16 mouse cellular contexts compared by ENCODE assay signal in the genomic region with DNA sequence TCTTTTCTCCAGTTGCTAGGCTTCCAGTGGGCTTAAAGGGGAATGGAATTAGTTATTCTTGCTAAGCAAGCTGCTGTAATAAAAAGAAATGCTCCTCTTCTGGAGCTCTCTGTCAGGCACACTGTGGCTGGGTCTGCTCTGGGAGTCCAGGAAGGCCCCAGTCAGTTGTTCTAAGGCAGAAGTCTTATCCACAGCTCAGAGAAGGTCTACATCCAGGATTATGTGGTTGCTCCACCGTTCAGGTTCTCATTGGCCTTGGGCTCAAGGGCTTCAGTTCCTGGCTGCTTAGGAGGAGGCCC. TPM values are rescaled to one million over a fixed set of nuclear protein-coding genes. Genes with fewer than 3 reads are reported as not detected.
DNase-seq lines count a peak whose midpoint lies in the region; ATAC-seq and TF ChIP-seq lines count a peak whose summit lies in the region.
"Had no signal": no experiment of that assay in that cellular context is flagged by ENCODE, and none has a peak within 500 bp of the region (broad histone marks: within the 10 kb centered on the region; RNA-seq: fewer than 3 reads in every experiment).

No protein-coding gene starts in this region.

- no peaks in the 10 kb centered on the region for H3K9me3 ChIP-seq in forebrain, embryonic 12.5 days
- H3K9me3 ChIP-seq in forebrain, embryonic 13.5 days (replicated peaks): no peaks in the 10 kb centered on the region
- no peaks in the 10 kb centered on the region for H3K9me3 ChIP-seq in kidney, postnatal 0 days (replicated peaks; ENCODE audit: low read length)
- no peaks in the 10 kb centered on the region for H3K9me3 ChIP-seq in midbrain, embryonic 12.5 days
- H3K9me3 ChIP-seq in stomach, postnatal 0 days (ENCODE audit: control insufficient read depth, low read length): no peaks in the 10 kb centered on the region
- H3K9me3 ChIP-seq: limb, embryonic 10.5 days; neural tube, embryonic 13.5 days had no signal

- 88% methylated on average over 1 of the region's 1 CpGs for WGBS in forebrain, embryonic 12.5 days
- WGBS in forebrain, embryonic 13.5 days: 75% methylated on average over 1 of the region's 1 CpGs
- WGBS in kidney, postnatal 0 days: 72% methylated on average over 1 of the region's 1 CpGs
- WGBS in midbrain, embryonic 12.5 days: 44% methylated on average over 1 of the region's 1 CpGs
- 74% methylated on average over 1 of the region's 1 CpGs for WGBS in stomach, postnatal 0 days

- TF ChIP-seq EP300 in stomach, postnatal 0 days (optimal IDR thresholded peaks at IDR 0.05): no peak

- no peak for TF ChIP-seq CTCF in kidney, postnatal 0 days (IDR thresholded peaks at IDR 0.05; ENCODE audit: low read depth)
- TF ChIP-seq CTCF in stomach, postnatal 0 days (IDR thresholded peaks at IDR 0.05; ENCODE audit: low read depth): no peak

- H3K27ac ChIP-seq in forebrain, embryonic 12.5 days: 0 out of 2 replicates have a peak overlapping the region, but pooled peaks have one; percentile 3
- no peak overlapping the region for H3K27ac ChIP-seq in forebrain, embryonic 13.5 days
- H3K27ac ChIP-seq in kidney, postnatal 0 days: 0 out of 2 replicates have a peak overlapping the region, but pooled peaks have one; percentile 31
- H3K27ac ChIP-seq in midbrain, embryonic 12.5 days (replicated peaks): peak overlapping the region; percentile 66
- H3K27ac ChIP-seq in stomach, postnatal 0 days (replicated peaks): peak overlapping the region; percentile 76
- H3K27ac ChIP-seq: limb, embryonic 10.5 days; liver, embryonic 14.5 days had no signal

- no peak overlapping the region for H3K9ac ChIP-seq in forebrain, embryonic 12.5 days
- no peak overlapping the region for H3K9ac ChIP-seq in forebrain, embryonic 13.5 days
- no peak overlapping the region for H3K9ac ChIP-seq in kidney, postnatal 0 days (ENCODE audit: low read depth, low read length)
- H3K9ac ChIP-seq in midbrain, embryonic 12.5 days (replicated peaks): no peak overlapping the region
- no peak overlapping the region for H3K9ac ChIP-seq in stomach, postnatal 0 days (ENCODE audit: low read length)
- H3K9ac ChIP-seq: liver, embryonic 14.5 days; neural tube, embryonic 13.5 days had no signal

- no peaks in the 10 kb centered on the region for H3K27me3 ChIP-seq in forebrain, embryonic 12.5 days
- H3K27me3 ChIP-seq in forebrain, embryonic 13.5 days: no peaks in the 10 kb centered on the region
- H3K27me3 ChIP-seq in kidney, postnatal 0 days (ENCODE audit: insufficient read depth, low read length): no peaks in the 10 kb centered on the region
- H3K27me3 ChIP-seq in midbrain, embryonic 12.5 days: peaks cover 5% of the 10 kb centered on the region
- H3K27me3 ChIP-seq in stomach, postnatal 0 days (ENCODE audit: control insufficient read depth, insufficient read depth, low read length): no peaks in the 10 kb centered on the region
- H3K27me3 ChIP-seq: CH12.LX; neural tube, embryonic 13.5 days had no signal

- no peaks in the 10 kb centered on the region for H3K36me3 ChIP-seq in forebrain, embryonic 12.5 days (replicated peaks)
- H3K36me3 ChIP-seq in forebrain, embryonic 13.5 days (ENCODE audit: poor library complexity, severe bottlenecking): no peaks in the 10 kb centered on the region
- H3K36me3 ChIP-seq in kidney, postnatal 0 days (ENCODE audit: insufficient read depth, low read length): no peaks in the 10 kb centered on the region
- no peaks in the 10 kb centered on the region for H3K36me3 ChIP-seq in midbrain, embryonic 12.5 days
- H3K36me3 ChIP-seq in stomach, postnatal 0 days (ENCODE audit: control insufficient read depth, insufficient read depth, low read length): no peaks in the 10 kb centered on the region
- H3K36me3 ChIP-seq: limb, embryonic 10.5 days; neural tube, embryonic 13.5 days had no signal

- peaks cover 33% of the 10 kb centered on the region for H3K4me1 ChIP-seq in forebrain, embryonic 12.5 days
- H3K4me1 ChIP-seq in forebrain, embryonic 13.5 days: peaks cover 46% of the 10 kb centered on the region
- peaks cover 5% of the 10 kb centered on the region; the same call in 1 of the 2 replicates for H3K4me1 ChIP-seq in kidney, postnatal 0 days (replicated peaks; ENCODE audit: insufficient read depth, low read length)
- peaks cover 23% of the 10 kb centered on the region for H3K4me1 ChIP-seq in midbrain, embryonic 12.5 days
- peaks cover 9% of the 10 kb centered on the region; the same call in 1 of the 2 replicates for H3K4me1 ChIP-seq in stomach, postnatal 0 days (replicated peaks; ENCODE audit: control insufficient read depth, insufficient read depth)

- H3K4me3 ChIP-seq in forebrain, embryonic 12.5 days (replicated peaks): no peak overlapping the region
- no peak overlapping the region for H3K4me3 ChIP-seq in forebrain, embryonic 13.5 days
- no peak overlapping the region for H3K4me3 ChIP-seq in kidney, postnatal 0 days (replicated peaks; ENCODE audit: low read depth, low read length)
- H3K4me3 ChIP-seq in midbrain, embryonic 12.5 days: no peak overlapping the region
- H3K4me3 ChIP-seq in stomach, postnatal 0 days (ENCODE audit: low read depth, low read length): no peak overlapping the region
- H3K4me3 ChIP-seq: limb, embryonic 10.5 days; neural tube, embryonic 13.5 days had no signal

- no peak for ATAC-seq in forebrain, embryonic 12.5 days (ENCODE audit: low FRiP score)
- ATAC-seq in forebrain, embryonic 13.5 days: no peak
- no peak for ATAC-seq in kidney, postnatal 0 days (replicated peaks; ENCODE audit: low FRiP score, low read depth)
- ATAC-seq in midbrain, embryonic 12.5 days (ENCODE audit: low FRiP score, low read depth): no peak
- no peak for ATAC-seq in stomach, postnatal 0 days (ENCODE audit: low FRiP score, low TSS enrichment)
- ATAC-seq in cerebellum, adult (ENCODE audit: insufficient number of reproducible peaks, low FRiP score, low TSS enrichment): no peak

- DNase-seq in kidney, postnatal 0 days (ENCODE audit: low spot score): no peak
- DNase-seq in kidney, adult 18-20 months: no peak
- no peak for DNase-seq in stomach, postnatal 0 days (ENCODE audit: low spot score)
- no peak for DNase-seq in cerebellum, adult 8-10 months
- DNase-seq: adrenal gland, postnatal 25 days; cerebellum, postnatal 14 days; gastrocnemius, postnatal 10 days; thymus, adult 2 months had no signal

- H3K4me2 ChIP-seq in forebrain, embryonic 12.5 days: no peak overlapping the region
- no peak overlapping the region for H3K4me2 ChIP-seq in forebrain, embryonic 13.5 days
- no peak overlapping the region for H3K4me2 ChIP-seq in kidney, postnatal 0 days (ENCODE audit: low read length)
- no peak overlapping the region for H3K4me2 ChIP-seq in midbrain, embryonic 12.5 days (replicated peaks)
- H3K4me2 ChIP-seq in stomach, postnatal 0 days (replicated peaks; ENCODE audit: low read depth): no peak overlapping the region
- H3K4me2 ChIP-seq: neural tube, embryonic 13.5 days had no signal

RNA-seq across cellular contexts. Expression of a gene that starts 34.9 kb away (rescaled TPM):
- polyA plus RNA-seq in forebrain, embryonic 12.5 days (2016; fragmentation: Nextera tagmentation; extraction: Ambion mirVana): 8.2 and 9.6 TPM in 2 replicates
- 10.7 and 12.6 TPM in 2 replicates for polyA plus RNA-seq in forebrain, embryonic 13.5 days (2015; fragmentation: Nextera tagmentation; extraction: Ambion mirVana)
- 7.0 and 8.6 TPM in 2 replicates for polyA plus RNA-seq in kidney, postnatal 0 days (2015; fragmentation: Nextera tagmentation; extraction: Ambion mirVana)
- 3.5 and 6.0 TPM in 2 replicates for polyA plus RNA-seq in midbrain, embryonic 12.5 days (2016; fragmentation: Nextera tagmentation; extraction: Ambion mirVana)
- polyA plus RNA-seq in stomach, postnatal 0 days (2015; fragmentation: Nextera tagmentation; extraction: Ambion mirVana): 15.9 and 18.8 TPM in 2 replicates
